Mouse (Mus musculus): ENCODE measurements at regions not wholly inside any gene's neighbourhood (a gene's known extent, or its start where the extent isn't known, plus 50 kb on each side); places are given as distances from the start of the nearest gene placed in this dataset.
"Not testable (repeated sequence)": the region's sequence is repeated elsewhere in the genome, so short reads cannot be mapped to it uniquely, and the experiment has no call there.

DNA sequence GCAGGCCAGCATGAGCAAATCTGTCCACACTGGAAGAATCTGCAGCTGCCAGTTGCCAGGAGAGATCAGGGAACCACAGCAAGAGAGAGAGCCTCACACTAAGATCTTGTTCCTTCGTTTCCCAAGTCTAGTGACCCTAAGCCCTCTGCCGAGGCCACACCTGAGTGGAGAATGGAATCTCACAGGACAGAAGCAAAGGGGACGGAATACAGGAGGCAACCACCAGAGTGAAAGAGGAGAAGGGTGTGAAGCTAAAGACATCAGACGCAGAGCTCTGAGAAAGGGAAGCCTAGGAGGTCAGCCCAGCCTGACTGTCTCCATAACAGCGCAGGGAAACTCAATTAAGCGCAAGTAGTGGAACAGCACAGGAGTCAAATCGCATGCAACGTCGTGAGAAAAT is 75.0 kb downstream of the Suds3 start:
- Histone ChIP-seq H3K4me1 (replicated peaks) (no peaks in the 10 kb centered on the region), H3K9me3 (no peaks in the 10 kb centered on the region), H3K4me3 (no peak overlapping the region), H3K27me3 (ENCODE audit: insufficient read depth, poor library complexity, severe bottlenecking) (no peaks in the 10 kb centered on the region), H3K36me3 (no peaks in the 10 kb centered on the region), H3K27ac (no peak overlapping the region)
- DNase-seq (ENCODE audit: low spot score): no peak
- 78% methylated on average over 9 of the region's 9 CpGs for WGBS

DNA sequence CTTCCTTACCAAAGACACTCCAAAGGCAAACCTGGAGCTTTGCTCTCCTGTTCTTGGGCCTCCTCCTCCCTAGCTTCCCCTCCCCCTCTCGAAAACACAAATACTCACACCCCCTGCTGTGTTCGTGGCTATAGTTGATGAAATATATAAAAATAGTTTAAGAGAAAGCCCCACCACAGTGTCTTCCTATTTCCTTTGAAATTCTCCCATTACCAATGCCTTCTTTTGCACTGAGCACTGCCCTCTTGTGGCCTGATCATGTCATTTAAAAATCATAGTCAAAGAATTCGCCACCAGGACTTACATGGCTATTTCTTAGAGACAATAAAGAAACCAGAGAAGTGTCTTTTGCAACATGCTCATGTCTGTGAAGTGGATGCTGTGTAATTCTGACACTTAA is 78.7 kb downstream of the Suds3 start:
- WGBS: 30% methylated on average over 3 of the region's 3 CpGs
- no peaks in the 10 kb centered on the region for H3K36me3 ChIP-seq
- peak; percentile 27 for DNase-seq (ENCODE audit: low spot score)
- no peak overlapping the region for H3K27ac ChIP-seq
- no peaks in the 10 kb centered on the region for H3K4me1 ChIP-seq (replicated peaks)
- H3K27me3 ChIP-seq (ENCODE audit: insufficient read depth, poor library complexity, severe bottlenecking): no peaks in the 10 kb centered on the region
- no peak overlapping the region for H3K4me3 ChIP-seq
- no peaks in the 10 kb centered on the region for H3K9me3 ChIP-seq

DNA sequence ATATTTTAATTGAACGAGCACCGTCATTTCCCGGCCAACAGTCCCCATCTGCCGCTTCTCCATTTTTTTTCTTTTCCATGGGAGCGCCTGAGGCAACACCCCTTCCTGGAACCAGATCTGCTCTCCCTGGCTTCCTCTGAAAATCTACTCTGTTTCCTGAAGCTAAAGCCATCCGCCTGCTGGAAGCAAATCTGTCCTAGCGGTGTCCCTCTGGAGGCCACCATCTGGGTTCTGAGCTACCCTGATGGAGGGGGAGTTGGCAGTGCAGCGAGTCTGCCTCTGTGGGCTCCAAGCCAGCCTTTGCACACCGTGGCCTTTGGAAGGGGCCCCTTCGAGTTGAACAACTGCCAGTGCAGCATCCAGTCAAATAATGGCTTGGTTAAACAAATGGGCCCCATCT is 83.8 kb downstream of the Suds3 start:
- H3K9me3 ChIP-seq: peaks cover 4% of the 10 kb centered on the region; the same call in 1 of the 2 replicates
- 81% methylated on average over 10 of the region's 10 CpGs for WGBS
- H3K27ac ChIP-seq: no peak overlapping the region
- H3K36me3 ChIP-seq: no peaks in the 10 kb centered on the region
- H3K27me3 ChIP-seq (ENCODE audit: insufficient read depth, poor library complexity, severe bottlenecking): no peaks in the 10 kb centered on the region
- no peak for DNase-seq (ENCODE audit: low spot score)
- H3K4me3 ChIP-seq: no peak overlapping the region
- H3K4me1 ChIP-seq (replicated peaks): no peaks in the 10 kb centered on the region

DNA sequence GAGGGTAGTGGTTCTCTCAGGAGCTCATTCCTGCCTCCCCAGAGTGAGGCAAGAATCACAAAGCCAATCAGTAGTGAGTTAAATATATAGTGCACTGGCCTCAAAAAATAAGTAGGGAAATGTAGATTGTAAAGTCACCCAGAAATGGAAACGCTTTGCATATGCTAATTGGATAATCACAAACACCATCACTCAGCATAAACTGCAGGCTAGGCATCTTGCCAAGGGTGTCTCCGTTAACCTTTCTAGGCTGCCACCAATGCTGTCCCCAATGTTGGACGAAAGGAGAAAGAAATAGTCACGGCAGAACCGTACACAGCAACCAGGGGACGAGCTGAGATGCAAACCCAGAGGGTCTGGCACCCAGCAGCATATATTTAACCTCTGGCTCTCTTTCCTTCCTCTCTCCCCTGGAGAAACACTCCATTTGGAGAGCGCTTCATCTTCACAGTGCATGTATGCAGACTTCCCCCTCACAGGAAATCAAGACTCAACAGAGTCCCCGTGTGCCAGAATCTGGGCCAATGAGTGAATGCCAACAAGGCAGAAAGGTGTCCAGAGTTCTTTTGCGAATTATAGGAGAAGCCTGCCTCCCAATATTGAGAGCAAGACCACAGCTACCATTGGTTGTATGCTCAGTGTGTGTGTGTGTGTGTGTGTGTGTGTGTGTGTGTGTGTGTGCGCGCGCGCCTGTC is 90.1 kb downstream of the Suds3 start:
- Histone ChIP-seq H3K9me3 (peaks cover 13% of the 10 kb centered on the region; the same call in 1 of the 2 replicates), H3K4me3 (no peak overlapping the region), H3K36me3 (no peaks in the 10 kb centered on the region), H3K27me3 (ENCODE audit: insufficient read depth, poor library complexity, severe bottlenecking) (no peaks in the 10 kb centered on the region), H3K4me1 (replicated peaks) (0 out of 2 replicates have a peak, but pooled peaks cover 3% of the 10 kb centered on the region), H3K27ac (no peak overlapping the region)
- 87% methylated on average over 13 of the region's 13 CpGs for WGBS
- no peak for DNase-seq (ENCODE audit: low spot score)

DNA sequence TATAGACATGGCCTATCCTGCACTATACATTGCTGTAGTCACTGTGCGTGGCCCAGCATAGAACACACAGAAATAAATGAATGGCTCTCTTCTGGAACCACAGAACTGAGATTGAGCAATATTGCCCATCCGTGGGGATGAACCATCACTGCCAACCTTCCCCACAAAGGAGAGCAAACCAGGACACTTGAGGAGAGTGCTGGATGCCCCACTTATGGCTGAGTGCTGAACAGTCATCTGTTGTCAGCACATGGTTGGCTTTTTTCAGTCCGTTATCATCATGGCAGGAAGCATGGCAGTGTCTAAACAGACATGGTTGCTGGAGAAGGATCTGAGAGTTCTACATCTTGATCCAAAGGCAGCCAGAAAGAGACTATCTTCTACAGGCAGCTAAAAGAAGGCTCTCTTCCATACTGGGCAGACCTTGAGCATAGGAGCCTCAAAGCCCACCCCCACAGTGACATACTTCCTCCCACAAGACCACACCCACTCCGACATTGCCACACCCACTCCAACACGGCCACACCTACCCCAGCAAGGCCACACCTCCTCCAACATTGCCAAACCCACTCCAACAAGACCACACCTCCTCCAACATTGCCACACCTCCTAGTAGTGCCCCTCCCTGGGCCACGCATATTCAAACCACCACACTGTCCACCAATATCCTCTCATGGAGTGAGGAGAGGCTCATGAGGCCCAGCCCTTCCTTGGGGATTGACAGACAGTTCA is 97.3 kb downstream of the Suds3 start:
- no peak for DNase-seq (ENCODE audit: low spot score)
- H3K4me1 ChIP-seq (replicated peaks): 0 out of 2 replicates have a peak, but pooled peaks cover 3% of the 10 kb centered on the region
- no peak overlapping the region for H3K4me3 ChIP-seq
- H3K27ac ChIP-seq: no peak overlapping the region
- no peaks in the 10 kb centered on the region for H3K27me3 ChIP-seq (ENCODE audit: insufficient read depth, poor library complexity, severe bottlenecking)
- H3K9me3 ChIP-seq: 0 out of 2 replicates have a peak, but pooled peaks cover 3% of the 10 kb centered on the region
- no peaks in the 10 kb centered on the region for H3K36me3 ChIP-seq
- 86% methylated on average over 6 of the region's 6 CpGs for WGBS

DNA sequence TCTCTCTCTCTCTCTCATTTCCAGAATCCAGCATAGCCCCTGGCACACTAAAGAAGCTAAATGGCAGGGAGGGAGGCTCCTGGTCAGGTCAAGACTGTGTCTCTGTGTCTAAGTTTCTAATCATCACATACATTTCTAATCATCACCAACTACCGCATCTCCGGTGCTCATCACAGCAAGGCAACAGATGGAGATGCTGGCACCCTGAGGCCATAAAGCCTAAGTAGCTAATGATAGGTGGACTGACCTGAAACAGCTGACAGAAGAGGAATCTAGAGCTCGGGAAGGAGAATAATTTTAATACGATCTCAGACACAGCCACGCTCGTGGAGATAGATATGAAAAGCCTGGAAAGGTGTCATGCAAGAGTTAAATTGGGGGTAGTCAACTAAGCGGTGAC is 104.8 kb downstream of the Suds3 start:
- no peak overlapping the region for H3K4me3 ChIP-seq
- no peaks in the 10 kb centered on the region for H3K4me1 ChIP-seq (replicated peaks)
- DNase-seq (ENCODE audit: low spot score): no peak
- H3K36me3 ChIP-seq: no peaks in the 10 kb centered on the region
- H3K27me3 ChIP-seq (ENCODE audit: insufficient read depth, poor library complexity, severe bottlenecking): no peaks in the 10 kb centered on the region
- H3K27ac ChIP-seq: no peak overlapping the region
- 90% methylated on average over 7 of the region's 7 CpGs for WGBS
- H3K9me3 ChIP-seq: no peaks in the 10 kb centered on the region

DNA sequence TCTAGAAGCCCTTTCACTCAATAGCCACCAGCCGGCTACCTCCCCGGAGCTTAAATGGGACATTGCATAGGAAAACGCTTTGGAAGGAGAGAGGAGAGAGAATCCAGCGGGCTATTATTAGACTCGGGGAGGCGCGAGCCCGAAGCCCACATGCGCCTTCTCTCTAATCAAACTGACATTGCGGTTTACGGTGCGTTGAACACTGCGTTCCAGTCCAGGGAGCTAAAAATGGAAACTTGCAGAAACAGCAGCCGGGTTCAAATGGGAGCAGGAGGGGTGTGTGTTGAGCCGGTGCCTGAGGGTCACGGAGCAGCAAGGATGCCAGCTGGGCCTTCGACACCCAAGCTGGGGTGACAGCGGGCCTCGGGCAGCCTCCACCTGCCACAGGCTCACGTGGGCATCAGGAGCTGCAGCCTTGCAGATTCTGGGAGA is 115.1 kb downstream of the Suds3 start:
- no peaks in the 10 kb centered on the region for H3K36me3 ChIP-seq
- H3K27ac ChIP-seq: no peak overlapping the region
- peak; percentile 18 for DNase-seq (ENCODE audit: low spot score)
- no peaks in the 10 kb centered on the region for H3K27me3 ChIP-seq (ENCODE audit: insufficient read depth, poor library complexity, severe bottlenecking)
- H3K9me3 ChIP-seq: 0 out of 2 replicates have a peak, but pooled peaks cover 1% of the 10 kb centered on the region
- WGBS: 51% methylated on average over 20 of the region's 20 CpGs
- peaks cover 9% of the 10 kb centered on the region; the same call in 1 of the 2 replicates for H3K4me1 ChIP-seq (replicated peaks)
- peak overlapping the region; percentile 0; the same call in 1 of the 2 replicates for H3K4me3 ChIP-seq

DNA sequence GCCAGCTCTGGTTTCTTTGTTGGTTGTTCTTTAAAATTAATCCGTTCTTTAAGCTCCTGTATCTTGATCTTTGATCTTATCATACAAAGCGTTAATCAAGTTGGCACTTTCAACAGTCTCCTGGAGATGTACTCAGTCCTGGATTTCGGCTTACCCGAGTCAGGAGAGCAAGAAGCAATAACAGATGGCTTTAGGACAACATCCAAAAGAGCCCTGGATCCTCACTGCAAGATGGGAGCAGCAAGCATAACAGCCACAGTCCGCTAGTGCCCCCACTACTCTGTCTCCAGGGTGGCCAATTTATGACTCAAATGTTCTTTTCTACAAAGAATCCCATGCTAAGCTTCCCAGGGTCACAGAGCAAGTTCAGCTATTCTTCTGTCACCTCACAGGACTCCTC is 121.4 kb downstream of the Suds3 start:
- H3K27me3 ChIP-seq (ENCODE audit: insufficient read depth, poor library complexity, severe bottlenecking): no peaks in the 10 kb centered on the region

DNA sequence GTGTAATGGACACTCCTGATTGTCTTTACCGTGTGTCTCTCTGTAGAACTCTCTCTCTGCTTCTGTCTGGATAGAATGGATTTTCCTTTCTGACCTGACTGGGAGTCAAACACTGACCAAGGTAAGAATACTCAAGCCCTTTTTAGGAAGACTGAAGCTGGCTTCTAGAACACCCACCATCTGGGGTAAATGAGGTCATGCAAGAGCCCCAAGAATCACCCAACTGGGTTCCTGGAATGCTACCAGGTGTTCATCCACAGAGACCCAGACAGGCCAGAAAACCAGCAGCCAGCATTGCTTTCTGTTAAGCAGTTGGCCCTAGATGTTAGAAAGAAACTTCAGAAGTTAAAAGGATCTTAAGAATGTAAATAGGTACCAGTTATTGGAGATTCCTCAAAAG is 122.2 kb downstream of the Suds3 start:
- H3K4me1 ChIP-seq (replicated peaks): no peaks in the 10 kb centered on the region
- DNase-seq (ENCODE audit: low spot score): no peak
- no peaks in the 10 kb centered on the region for H3K36me3 ChIP-seq
- H3K27ac ChIP-seq: no peak overlapping the region
- H3K9me3 ChIP-seq: 0 out of 2 replicates have a peak, but pooled peaks cover 8% of the 10 kb centered on the region
- no peak overlapping the region for H3K4me3 ChIP-seq
- WGBS: 91% methylated on average over 1 of the region's 1 CpGs
- no peaks in the 10 kb centered on the region for H3K27me3 ChIP-seq (ENCODE audit: insufficient read depth, poor library complexity, severe bottlenecking)

More for the DNA sequence above, 121.4 kb downstream of the Suds3 start:
- no peak for DNase-seq (ENCODE audit: low spot score)
- Histone ChIP-seq H3K4me3 (no peak overlapping the region), H3K27ac (no peak overlapping the region), H3K4me1 (replicated peaks) (no peaks in the 10 kb centered on the region), H3K9me3 (0 out of 2 replicates have a peak, but pooled peaks cover 8% of the 10 kb centered on the region), H3K36me3 (no peaks in the 10 kb centered on the region)
- WGBS: 86% methylated on average over 5 of the region's 5 CpGs

DNA sequence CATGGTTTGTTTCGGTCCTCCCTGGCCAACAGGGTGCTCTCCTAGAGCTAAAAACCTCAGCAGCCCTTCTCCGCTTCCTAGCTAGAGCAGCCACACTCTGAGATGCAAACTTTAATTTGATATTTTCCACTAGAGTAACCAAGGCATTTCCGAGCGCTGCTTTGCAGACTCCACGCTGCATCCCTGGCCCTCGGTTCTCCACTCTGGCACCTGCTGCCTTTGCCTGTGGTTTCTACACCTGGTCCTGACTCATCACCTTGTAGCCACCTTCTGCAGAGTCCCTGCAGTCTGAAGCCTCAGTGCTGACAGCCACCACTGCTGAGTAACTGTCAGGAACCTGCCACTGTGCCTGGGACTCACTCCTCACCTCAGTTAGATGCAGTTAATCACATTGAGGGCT is 124.5 kb downstream of the Suds3 start:
- no peaks in the 10 kb centered on the region for H3K4me1 ChIP-seq (replicated peaks)
- H3K9me3 ChIP-seq: 0 out of 2 replicates have a peak, but pooled peaks cover 8% of the 10 kb centered on the region
- no peaks in the 10 kb centered on the region for H3K27me3 ChIP-seq (ENCODE audit: insufficient read depth, poor library complexity, severe bottlenecking)
- no peak for DNase-seq (ENCODE audit: low spot score)
- H3K27ac ChIP-seq: no peak overlapping the region
- no peaks in the 10 kb centered on the region for H3K36me3 ChIP-seq
- WGBS: 89% methylated on average over 6 of the region's 6 CpGs
- no peak overlapping the region for H3K4me3 ChIP-seq

DNA sequence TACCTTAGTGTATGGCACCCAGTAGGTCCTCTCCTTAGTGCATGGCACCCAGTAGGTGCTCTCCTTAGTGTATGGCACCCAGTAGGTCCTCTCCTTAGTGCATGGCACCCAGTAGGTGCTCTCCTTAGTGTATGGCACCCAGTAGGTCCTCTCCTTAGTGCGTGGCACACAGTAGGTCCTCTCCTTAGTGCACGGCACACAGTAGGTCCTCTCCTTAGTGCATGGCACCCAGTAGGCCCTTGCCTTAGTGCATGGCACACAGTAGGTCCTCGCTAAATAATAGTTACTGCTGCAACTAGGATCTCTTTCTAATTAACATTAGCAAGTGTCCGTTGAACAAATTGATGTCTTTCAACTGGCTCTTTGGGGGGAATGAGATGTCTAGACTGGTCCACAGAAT is 144.4 kb downstream of the Suds3 start:
- not testable (repeated sequence) for H3K9me3 ChIP-seq; H3K36me3 ChIP-seq; H3K4me3 ChIP-seq; H3K27me3 ChIP-seq (ENCODE audit: insufficient read depth, poor library complexity, severe bottlenecking); DNase-seq (ENCODE audit: low spot score); H3K27ac ChIP-seq; H3K4me1 ChIP-seq (replicated peaks)
- WGBS: 91% methylated on average over 4 of the region's 4 CpGs

DNA sequence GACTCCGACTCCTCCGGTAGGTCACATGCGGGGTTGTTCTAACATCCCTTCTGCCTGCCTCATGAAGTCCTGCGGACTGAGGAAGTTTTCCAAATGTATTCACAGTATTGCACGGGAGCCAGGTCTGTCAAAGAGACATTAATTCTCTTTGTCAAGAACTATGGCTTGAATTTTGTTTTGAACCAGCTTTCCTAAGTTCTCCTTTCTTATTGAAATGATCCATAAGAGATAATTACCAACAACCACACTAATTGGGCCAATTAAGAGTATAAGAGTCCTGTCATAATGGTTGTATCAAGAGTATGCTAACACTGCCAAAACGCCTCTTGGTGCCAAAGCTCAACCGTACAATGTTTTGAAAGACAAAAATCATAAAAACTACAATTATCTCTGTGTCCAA is 151.7 kb downstream of the Suds3 start:
- WGBS: 83% methylated on average over 7 of the region's 7 CpGs
- H3K36me3 ChIP-seq: no peaks in the 10 kb centered on the region
- no peak overlapping the region for H3K27ac ChIP-seq
- DNase-seq (ENCODE audit: low spot score): no peak
- no peaks in the 10 kb centered on the region for H3K27me3 ChIP-seq (ENCODE audit: insufficient read depth, poor library complexity, severe bottlenecking)
- H3K4me3 ChIP-seq: no peak overlapping the region
- H3K4me1 ChIP-seq (replicated peaks): no peaks in the 10 kb centered on the region
- no peaks in the 10 kb centered on the region for H3K9me3 ChIP-seq

DNA sequence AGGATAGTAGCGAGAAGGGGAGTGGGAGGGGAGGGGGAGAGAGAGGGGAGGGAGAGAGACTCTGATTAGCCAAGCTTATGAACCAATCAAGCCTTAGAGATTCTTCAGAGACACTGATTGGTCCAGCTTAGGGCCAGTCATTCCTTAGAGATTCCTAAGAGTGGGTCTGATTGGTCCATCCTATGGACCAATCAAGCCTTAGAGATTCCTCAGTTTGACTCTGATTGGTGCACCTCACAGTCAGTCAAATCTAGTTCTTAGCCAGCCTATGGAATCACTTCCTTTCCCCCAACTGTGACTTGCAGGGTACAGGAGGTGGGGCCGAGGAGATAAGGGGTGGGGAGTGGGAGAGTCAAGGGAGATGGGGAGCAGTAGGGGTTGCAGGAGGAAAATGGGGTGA is 152.8 kb downstream of the Suds3 start:
- WGBS: 88% methylated on average over 2 of the region's 2 CpGs
- no peaks in the 10 kb centered on the region for H3K4me1 ChIP-seq (replicated peaks)
- no peaks in the 10 kb centered on the region for H3K36me3 ChIP-seq
- no peak for DNase-seq (ENCODE audit: low spot score)
- H3K27ac ChIP-seq: no peak overlapping the region
- H3K4me3 ChIP-seq: no peak overlapping the region
- H3K9me3 ChIP-seq: no peaks in the 10 kb centered on the region
- no peaks in the 10 kb centered on the region for H3K27me3 ChIP-seq (ENCODE audit: insufficient read depth, poor library complexity, severe bottlenecking)
